Mouse (Mus musculus): Measurements from ENCODE around the gene Ankrd33b.

DNA sequence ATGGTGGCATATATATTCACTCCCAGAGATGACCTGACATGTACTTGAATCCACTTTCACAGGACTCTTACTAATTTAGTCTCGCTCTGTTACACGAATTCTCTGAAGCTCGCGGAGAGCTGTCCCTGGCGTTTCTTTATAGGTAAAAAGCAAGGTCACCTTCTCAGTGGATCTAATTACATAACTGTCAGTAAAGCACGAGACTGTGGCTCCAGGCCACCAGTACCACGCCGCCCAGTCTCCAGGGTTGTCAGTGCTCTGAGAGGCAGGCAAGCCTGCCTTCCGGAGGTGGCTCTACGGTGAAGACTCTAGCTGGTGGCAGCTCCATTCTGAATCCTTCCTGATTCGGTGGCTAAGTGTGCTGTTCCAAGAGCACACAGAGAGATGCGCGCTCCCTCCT, 43.0 kb downstream of the Ankrd33b start:
- TF ChIP-seq ZNF384 (IDR thresholded peaks at IDR 0.05; ENCODE audit: low read depth, low read length) (no peak), CHD2 (IDR thresholded peaks at IDR 0.05; ENCODE audit: low read depth, low read length) (no peak), ZC3H11A (IDR thresholded peaks at IDR 0.05; ENCODE audit: borderline replicate concordance, low read depth, low read length) (no peak), HCFC1 (IDR thresholded peaks at IDR 0.05; ENCODE audit: borderline replicate concordance, insufficient read depth, low read length) (no peak)

Data from ES-E14 (cell line).